Mouse (Mus musculus): ENCODE measurements at regions not wholly inside any gene's neighbourhood (a gene's known extent, or its start where the extent isn't known, plus 50 kb on each side); places are given as distances from the start of the nearest gene placed in this dataset.

GRCm38 (mm10) chr4:125928196-125928595 is 96.2 kb upstream of the Csf3r start:
- no peak for TF ChIP-seq CTCF (IDR thresholded peaks at IDR 0.05; ENCODE audit: low read depth, low read length)
- TF ChIP-seq POLR2A (IDR thresholded peaks at IDR 0.05; ENCODE audit: extremely low read depth, insufficient read depth, low read length): no peak
